Mouse (Mus musculus): ENCODE measurements around the gene Gdf10. TPM values are rescaled to one million over a fixed set of nuclear protein-coding genes. Genes with fewer than 3 reads are reported as not detected.

The Gdf10 gene
- 1.1 and 1.9 TPM in 2 replicates for polyA plus RNA-seq (2012; rRNA removed)

GRCm38 (mm10) chr14:33923168-33924070, at the start of gene Gdf10:
Gdf10 (plus strand) TSS chr14:33923587.
- 3% methylated on average over 85 of the region's 85 CpGs for WGBS
- no peak for DNase-seq (ENCODE audit: low read depth, low spot score)

DNA sequence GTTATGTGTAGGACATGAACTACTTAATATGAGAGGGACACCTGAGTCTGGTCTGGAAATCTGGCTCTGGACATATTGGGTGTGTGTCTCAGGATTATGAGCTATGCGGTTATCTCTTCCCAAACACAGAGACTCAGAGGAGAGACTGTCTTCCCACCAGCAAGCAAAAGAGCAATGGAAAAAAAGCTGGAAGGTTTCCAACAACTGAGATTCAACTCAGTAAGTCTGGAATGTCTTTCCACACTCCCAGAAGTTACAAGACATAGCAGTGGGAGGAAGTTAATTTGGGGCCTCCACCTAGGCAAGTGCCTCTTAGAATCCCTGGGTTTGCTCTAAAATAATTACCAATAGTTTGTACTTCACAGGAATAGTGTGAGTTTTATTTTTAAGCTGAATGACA, 44.6 kb upstream of the Gdf10 start:
- DNase-seq (ENCODE audit: low read depth, low spot score) = no peak

GRCm38 (mm10) chr14:33880236-33880635, 43.2 kb upstream of the Gdf10 start:
- no peak for DNase-seq (ENCODE audit: low read depth, low spot score)
- 77% methylated on average over 3 of the region's 3 CpGs for WGBS

More for the DNA sequence above, 44.6 kb upstream of the Gdf10 start:
- WGBS = 74% methylated on average over 1 of the region's 1 CpGs

DNA sequence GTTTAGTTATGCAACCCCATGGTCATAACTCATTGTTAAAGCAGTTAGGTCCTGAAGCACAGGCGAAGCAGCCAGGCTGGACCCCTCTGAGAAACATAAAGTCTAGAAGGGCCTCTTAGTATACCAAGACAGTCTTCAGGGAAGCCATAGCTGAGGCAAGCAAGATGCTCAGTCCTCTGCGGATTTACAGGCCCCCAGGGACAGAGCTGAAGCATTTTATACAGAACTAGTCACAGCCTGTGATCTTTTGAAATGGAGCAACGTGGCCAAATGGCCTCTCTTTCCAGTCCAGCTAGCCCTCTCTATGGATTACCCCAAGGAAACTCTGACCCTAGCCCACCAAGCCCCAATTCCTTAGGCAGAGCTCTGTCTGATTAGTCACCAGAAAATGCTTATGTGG, 41.9 kb upstream of the Gdf10 start:
- DNase-seq (ENCODE audit: low read depth, low spot score) = no peak
- WGBS = 53% methylated on average over 3 of the region's 3 CpGs

- DNase-seq (ENCODE audit: low read depth, low spot score) = no peak
- 92% methylated on average over 4 of the region's 4 CpGs for WGBS
Observed at GRCm38 (mm10) chr14:33883046-33883445, 40.3 kb upstream of the Gdf10 start.

GRCm38 (mm10) chr14:33885466-33885865, 37.9 kb upstream of the Gdf10 start:
- WGBS = 75% methylated on average over 11 of the region's 11 CpGs

GRCm38 (mm10) chr14:33888387-33889035, 34.9 kb upstream of the Gdf10 start:
- 80% methylated on average over 11 of the region's 11 CpGs for WGBS
- no peak for DNase-seq (ENCODE audit: low read depth, low spot score)

More at GRCm38 (mm10) chr14:33885466-33885865, 37.9 kb upstream of the Gdf10 start:
- no peak for DNase-seq (ENCODE audit: low read depth, low spot score)

GRCm38 (mm10) chr14:33889971-33890370, 33.4 kb upstream of the Gdf10 start:
- WGBS = 63% methylated on average over 3 of the region's 3 CpGs
- no peak for DNase-seq (ENCODE audit: low read depth, low spot score)

- DNase-seq (ENCODE audit: low read depth, low spot score) = no peak
- 83% methylated on average over 3 of the region's 3 CpGs for WGBS
Observed at GRCm38 (mm10) chr14:33891507-33891906, 31.9 kb upstream of the Gdf10 start.

- WGBS = 88% methylated on average over 5 of the region's 5 CpGs
- DNase-seq (ENCODE audit: low read depth, low spot score) = no peak
Observed at GRCm38 (mm10) chr14:33895777-33896176, 27.6 kb upstream of the Gdf10 start.

- DNase-seq (ENCODE audit: low read depth, low spot score) = no peak
- WGBS = 49% methylated on average over 9 of the region's 9 CpGs
Observed at GRCm38 (mm10) chr14:33896628-33897300, 26.6 kb upstream of the Gdf10 start.

GRCm38 (mm10) chr14:33902783-33903182, 20.6 kb upstream of the Gdf10 start:
- no peak for DNase-seq (ENCODE audit: low read depth, low spot score)
- 84% methylated on average over 4 of the region's 4 CpGs for WGBS

GRCm38 (mm10) chr14:33903199-33903598, 20.2 kb upstream of the Gdf10 start:
- DNase-seq (ENCODE audit: low read depth, low spot score) = no peak
- 69% methylated on average over 1 of the region's 1 CpGs for WGBS

GRCm38 (mm10) chr14:33904851-33905250, 18.5 kb upstream of the Gdf10 start:
- no peak for DNase-seq (ENCODE audit: low read depth, low spot score)

DNA sequence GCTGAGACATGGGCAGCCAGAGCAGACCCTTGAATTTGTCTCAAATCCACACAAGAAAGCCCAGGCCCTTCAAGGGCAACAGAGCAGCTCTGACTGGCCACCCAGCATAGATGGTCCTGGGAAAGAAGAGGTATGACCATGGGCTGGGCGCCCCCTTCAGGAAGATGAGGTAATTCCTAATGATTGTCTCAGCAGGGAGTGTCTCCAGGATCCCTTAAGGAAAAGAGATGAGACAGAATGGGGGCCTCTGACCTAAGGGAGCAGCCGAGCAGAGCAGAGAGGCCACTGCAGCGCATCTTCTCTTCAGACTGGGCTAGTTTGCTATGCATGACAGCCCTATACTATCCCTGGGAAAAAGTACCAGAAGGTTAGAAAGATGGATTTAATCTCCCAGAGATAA, 9.7 kb upstream of the Gdf10 start:
- WGBS = 31% methylated on average over 3 of the region's 3 CpGs

GRCm38 (mm10) chr14:33914206-33914605, 9.2 kb upstream of the Gdf10 start:
- no peak for DNase-seq (ENCODE audit: low read depth, low spot score)
- WGBS = 85% methylated on average over 9 of the region's 9 CpGs

More for the DNA sequence above, 9.7 kb upstream of the Gdf10 start:
- no peak for DNase-seq (ENCODE audit: low read depth, low spot score)

DNA sequence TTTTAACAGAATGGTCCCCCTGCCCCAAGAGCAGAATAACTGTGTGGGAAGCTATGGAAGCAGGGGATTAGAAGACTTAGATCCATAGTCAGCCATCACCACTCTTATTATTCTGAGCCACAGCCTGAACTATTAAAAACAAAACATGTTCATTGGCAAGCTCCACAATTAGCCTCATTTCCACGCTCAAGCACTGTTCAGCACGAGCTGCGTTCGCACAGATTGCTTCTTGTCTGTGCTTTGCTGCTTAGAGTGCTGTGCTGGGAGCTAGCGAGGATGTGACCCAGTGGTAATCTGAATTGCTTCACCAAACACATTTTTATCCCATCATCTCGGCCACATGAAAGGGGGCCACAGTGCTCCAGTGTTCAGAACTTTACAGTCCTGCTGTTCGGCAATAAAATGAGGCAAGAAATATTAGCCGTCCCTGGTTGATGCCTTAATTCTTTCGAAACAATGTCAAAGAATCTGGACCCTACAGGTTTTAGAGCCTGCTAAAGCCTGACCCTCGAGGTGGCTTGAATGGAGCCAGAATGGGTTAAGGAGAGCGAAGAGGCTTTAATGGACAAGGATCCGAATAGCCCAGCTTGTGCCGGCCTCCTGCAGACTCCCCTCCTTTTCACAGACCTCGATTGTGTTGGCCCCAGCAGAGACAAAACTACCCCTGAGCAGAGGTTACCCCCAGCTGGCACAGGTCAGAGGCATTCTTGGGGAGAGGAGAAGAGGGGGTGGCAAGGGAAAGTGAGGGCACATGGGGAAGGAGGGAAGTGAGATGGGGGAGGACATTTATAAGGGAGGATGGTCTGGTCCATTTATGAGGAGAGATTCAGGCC, 2.4 kb upstream of the Gdf10 start:
- 49% methylated on average over 14 of the region's 14 CpGs for WGBS

GRCm38 (mm10) chr14:33922771-33923167, 618 bp upstream of the Gdf10 start:
- no peak for DNase-seq (ENCODE audit: low read depth, low spot score)
- WGBS = 27% methylated on average over 8 of the region's 8 CpGs

More for the DNA sequence above, 2.4 kb upstream of the Gdf10 start:
- DNase-seq (ENCODE audit: low read depth, low spot score) = no peak

GRCm38 (mm10) chr14:33931853-33932252, 8.5 kb downstream of the Gdf10 start:
- 58% methylated on average over 17 of the region's 17 CpGs for WGBS
- no peak for DNase-seq (ENCODE audit: low read depth, low spot score)

Data from large intestine, adult 2 months (tissue).